11 mouse cellular contexts compared by ENCODE assay signal in the genomic region with DNA sequence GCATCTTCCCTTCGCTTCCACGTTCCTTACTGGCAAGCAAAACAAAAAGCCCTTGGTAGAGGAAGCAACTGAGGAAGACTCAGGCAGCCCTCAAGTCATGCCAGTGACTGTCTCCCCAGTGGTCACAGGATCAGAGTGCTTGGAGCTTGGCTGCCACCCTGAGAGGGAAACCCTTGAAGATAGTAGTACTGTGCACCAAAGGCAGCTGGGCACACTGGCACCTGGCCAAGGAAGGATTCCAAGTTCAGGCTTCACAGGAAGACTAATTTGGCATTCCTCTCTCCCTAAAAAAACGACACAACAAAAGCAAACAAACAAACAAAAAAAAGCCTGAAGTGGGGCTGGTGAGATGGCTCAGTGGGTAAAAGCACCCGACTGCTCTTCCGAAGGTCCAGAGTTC. TPM values are rescaled to one million over a fixed set of nuclear protein-coding genes. Genes with fewer than 3 reads are reported as not detected.
DNase-seq lines count a peak whose midpoint lies in the region; ATAC-seq lines count a peak whose summit lies in the region.
"Had no signal": no experiment of that assay in that cellular context is flagged by ENCODE, and none has a peak within 500 bp of the region (broad histone marks: within the 10 kb centered on the region; RNA-seq: fewer than 3 reads in every experiment).

No protein-coding gene starts in this region.

- no peak overlapping the region for H3K9ac ChIP-seq in forebrain, embryonic 16.5 days (replicated peaks; ENCODE audit: low read depth, low read length)
- H3K9ac ChIP-seq in intestine, embryonic 16.5 days (ENCODE audit: low read depth, low read length) = no peak overlapping the region
- H3K9ac ChIP-seq: lung, embryonic 15.5 days had no signal

- H3K27ac ChIP-seq in forebrain, embryonic 16.5 days (ENCODE audit: low read length) = no peak overlapping the region
- no peak overlapping the region for H3K27ac ChIP-seq in forebrain, embryonic 10.5 days
- H3K27ac ChIP-seq in intestine, embryonic 16.5 days (ENCODE audit: low read length) = no peak overlapping the region
- H3K27ac ChIP-seq: lung, embryonic 15.5 days had no signal

- H3K36me3 ChIP-seq in forebrain, embryonic 16.5 days (ENCODE audit: control insufficient read depth, insufficient read depth) = peaks cover 5% of the 10 kb centered on the region; the same call in 1 of the 2 replicates
- peaks cover 39% of the 10 kb centered on the region for H3K36me3 ChIP-seq in forebrain, embryonic 10.5 days (replicated peaks)
- H3K36me3 ChIP-seq in intestine, embryonic 16.5 days (ENCODE audit: control insufficient read depth, insufficient read depth, low read length) = peaks cover 18% of the 10 kb centered on the region; the same call in 1 of the 2 replicates

- 62% methylated on average over 5 of the region's 5 CpGs for WGBS in forebrain, embryonic 16.5 days
- 89% methylated on average over 5 of the region's 5 CpGs for WGBS in forebrain, embryonic 10.5 days
- WGBS in intestine, embryonic 16.5 days = 84% methylated on average over 5 of the region's 5 CpGs

- no peak for DNase-seq in forebrain, embryonic 10.5 days (ENCODE audit: extremely low spot score, low spot score)
- peak; percentile 86 for DNase-seq in left cerebral cortex, postnatal 4 days
- no peak for DNase-seq in left cerebral cortex, adult 18-20 months (ENCODE audit: low spot score in 2 of 2)
- DNase-seq in NIH3T3 (ENCODE audit: low read depth) = peak; percentile 28
- DNase-seq in cerebellum, adult 9-10 months = peak; percentile 35
- no peak for DNase-seq in T-cell, adult 2 months (ENCODE audit: low spot score)
- DNase-seq: gastrocnemius, postnatal 14 days had no signal

- H3K4me3 ChIP-seq in forebrain, embryonic 16.5 days (replicated peaks; ENCODE audit: low read length) = no peak overlapping the region
- no peak overlapping the region for H3K4me3 ChIP-seq in forebrain, embryonic 10.5 days
- no peak overlapping the region for H3K4me3 ChIP-seq in intestine, embryonic 16.5 days (ENCODE audit: low read length)
- H3K4me3 ChIP-seq: lung, embryonic 15.5 days had no signal

- no peak overlapping the region for H3K4me2 ChIP-seq in forebrain, embryonic 16.5 days (ENCODE audit: low read length)
- no peak overlapping the region for H3K4me2 ChIP-seq in intestine, embryonic 16.5 days (ENCODE audit: low read depth, low read length)
- H3K4me2 ChIP-seq: lung, embryonic 15.5 days had no signal

- H3K9me3 ChIP-seq in forebrain, embryonic 16.5 days (ENCODE audit: control insufficient read depth, low read length) = no peaks in the 10 kb centered on the region
- peaks cover 4% of the 10 kb centered on the region; the same call in 1 of the 2 replicates for H3K9me3 ChIP-seq in forebrain, embryonic 10.5 days
- H3K9me3 ChIP-seq in intestine, embryonic 16.5 days (ENCODE audit: control insufficient read depth, low read length) = no peaks in the 10 kb centered on the region
- H3K9me3 ChIP-seq: lung, embryonic 15.5 days had no signal

- intact Hi-C loops in left cerebral cortex, postnatal 4 days (cut with DNase I) = no loop called here

- no peaks in the 10 kb centered on the region for H3K4me1 ChIP-seq in forebrain, embryonic 16.5 days (replicated peaks; ENCODE audit: control insufficient read depth, insufficient read depth, low read length)
- H3K4me1 ChIP-seq in forebrain, embryonic 10.5 days = no peaks in the 10 kb centered on the region
- H3K4me1 ChIP-seq in intestine, embryonic 16.5 days (ENCODE audit: control insufficient read depth, insufficient read depth, low read length) = no peaks in the 10 kb centered on the region
- H3K4me1 ChIP-seq: lung, embryonic 15.5 days had no signal

- peak; percentile 38; the same call in 1 of the 2 replicates for ATAC-seq in forebrain, embryonic 16.5 days
- no peak for ATAC-seq in intestine, embryonic 16.5 days
- ATAC-seq: CD4-positive, CD25-positive, alpha-beta regulatory T cell, adult 4 months had no signal

- no peaks in the 10 kb centered on the region for H3K27me3 ChIP-seq in forebrain, embryonic 16.5 days (replicated peaks; ENCODE audit: control insufficient read depth, insufficient read depth, low read length)
- no peaks in the 10 kb centered on the region for H3K27me3 ChIP-seq in forebrain, embryonic 10.5 days (ENCODE audit: poor library complexity, severe bottlenecking)
- H3K27me3 ChIP-seq in intestine, embryonic 16.5 days (replicated peaks; ENCODE audit: control insufficient read depth, insufficient read depth, low read length) = no peaks in the 10 kb centered on the region
- H3K27me3 ChIP-seq: lung, embryonic 15.5 days had no signal

RNA-seq across cellular contexts. Expression of a gene that starts 28.4 kb away (rescaled TPM):
- 541 and 600 TPM in 2 replicates for polyA plus RNA-seq in forebrain, embryonic 16.5 days (2015; fragmentation: Nextera tagmentation; extraction: Ambion mirVana)
- polyA plus RNA-seq in forebrain, embryonic 10.5 days (2016; fragmentation: Nextera tagmentation; extraction: Ambion mirVana) = 676 and 689 TPM in 2 replicates
- total RNA-seq in left cerebral cortex, postnatal 4 days (2021) = 100 to 1,000 TPM; 530 to 553 TPM
- 100 to 1,000 TPM; 280 to 311 TPM for total RNA-seq in left cerebral cortex, adult 18-20 months (2021)
- polyA plus RNA-seq in intestine, embryonic 16.5 days (2015; fragmentation: Nextera tagmentation; extraction: Ambion mirVana) = 120 and 129 TPM in 2 replicates

Comparison
In these comparisons a context has a peak if more than half of its experiments do, and no peak if none do; other contexts are left out.
1. DNase-seq: peak in left cerebral cortex, postnatal 4 days (single experiment), NIH3T3 (single experiment) and cerebellum, adult 9-10 months (single experiment); none in forebrain, embryonic 10.5 days (single experiment), left cerebral cortex, adult 18-20 months (0 of 2) and T-cell, adult 2 months (single experiment).